Comparison of ENCODE assay signal across 9 mouse cellular contexts in genomic region chr12:110738158-110738921, GRCm38 (mm10). TPM values are rescaled to one million over a fixed set of nuclear protein-coding genes. Genes with fewer than 3 reads are reported as not detected.
A peak's percentile ranks its signal among the peaks of the same experiment; 100 is the strongest.
DNase-seq lines count a peak whose midpoint lies in the region; ATAC-seq and TF ChIP-seq lines count a peak whose summit lies in the region.
"Had no signal": no experiment of that assay in that cellular context is flagged by ENCODE, and none has a peak within 500 bp of the region (broad histone marks: within the 10 kb centered on the region; RNA-seq: fewer than 3 reads in every experiment).

No protein-coding gene starts in this region.

- WGBS in heart, embryonic 10.5 days: under 1% methylated on average over 71 of the region's 72 CpGs
- WGBS in embryonic facial prominence, embryonic 15.5 days: under 1% methylated on average over 71 of the region's 72 CpGs
- WGBS in hindbrain, embryonic 11.5 days: under 1% methylated on average over 62 of the region's 72 CpGs
- under 1% methylated on average over 71 of the region's 72 CpGs for WGBS in limb, embryonic 13.5 days
- WGBS in midbrain, embryonic 13.5 days: under 1% methylated on average over 72 of the region's 72 CpGs

- ATAC-seq in embryonic facial prominence, embryonic 15.5 days (ENCODE audit: insufficient number of reproducible peaks, low FRiP score, low TSS enrichment, low read depth): peak; percentile 35
- peak; percentile 6; the same call in 1 of the 2 replicates for ATAC-seq in hindbrain, embryonic 11.5 days (ENCODE audit: low FRiP score)
- peak; percentile 62 for ATAC-seq in limb, embryonic 13.5 days (ENCODE audit: low FRiP score, low read depth)
- no peak; the same call in 1 of the 2 replicates for ATAC-seq in midbrain, embryonic 13.5 days

- peaks cover 10% of the 10 kb centered on the region; the same call in 1 of the 2 replicates for H3K27me3 ChIP-seq in heart, embryonic 10.5 days (ENCODE audit: insufficient read depth, poor library complexity, severe bottlenecking)
- H3K27me3 ChIP-seq in embryonic facial prominence, embryonic 15.5 days: no peaks in the 10 kb centered on the region
- H3K27me3 ChIP-seq in hindbrain, embryonic 11.5 days (ENCODE audit: control insufficient read depth, insufficient read depth, low read length): peaks cover 6% of the 10 kb centered on the region; the same call in 1 of the 2 replicates
- no peaks in the 10 kb centered on the region for H3K27me3 ChIP-seq in limb, embryonic 13.5 days
- peaks cover 18% of the 10 kb centered on the region for H3K27me3 ChIP-seq in midbrain, embryonic 13.5 days

- 0 out of 2 replicates have a peak, but pooled peaks cover 4% of the 10 kb centered on the region for H3K36me3 ChIP-seq in heart, embryonic 10.5 days
- no peaks in the 10 kb centered on the region for H3K36me3 ChIP-seq in ES-E14 (ENCODE audit: control insufficient read depth, insufficient read depth, low read length, poor library complexity, severe bottlenecking)
- 0 out of 2 replicates have a peak, but pooled peaks cover 3% of the 10 kb centered on the region for H3K36me3 ChIP-seq in embryonic facial prominence, embryonic 15.5 days
- no peaks in the 10 kb centered on the region for H3K36me3 ChIP-seq in hindbrain, embryonic 11.5 days (ENCODE audit: control insufficient read depth, insufficient read depth, low read length)
- peaks cover 11% of the 10 kb centered on the region; the same call in 1 of the 2 replicates for H3K36me3 ChIP-seq in limb, embryonic 13.5 days
- no peaks in the 10 kb centered on the region for H3K36me3 ChIP-seq in midbrain, embryonic 13.5 days

- H3K4me3 ChIP-seq in heart, embryonic 10.5 days: peak overlapping the region; percentile 88
- peak overlapping the region; percentile 97 to 100 for H3K4me3 ChIP-seq in ES-E14 (ENCODE audit: insufficient read depth in 1 of 2, low read depth in 1 of 2, low read length in 2 of 2, poor library complexity in 1 of 2, severe bottlenecking in 1 of 2)
- peak overlapping the region; percentile 94 for H3K4me3 ChIP-seq in embryonic facial prominence, embryonic 15.5 days (replicated peaks)
- peak overlapping the region; percentile 80 for H3K4me3 ChIP-seq in hindbrain, embryonic 11.5 days (ENCODE audit: low read depth, low read length)
- H3K4me3 ChIP-seq in limb, embryonic 13.5 days: peak overlapping the region; percentile 98
- H3K4me3 ChIP-seq in midbrain, embryonic 13.5 days (replicated peaks): peak overlapping the region; percentile 100

- peak; percentile 82 for DNase-seq in heart, embryonic 10.5 days (ENCODE audit: low spot score)
- no peak for DNase-seq in heart, postnatal 25 days (ENCODE audit: low spot score)
- no peak for DNase-seq in ES-E14 (ENCODE audit: low read depth, low spot score)
- no peak for DNase-seq in hindbrain, embryonic 11.5 days (ENCODE audit: low spot score)
- DNase-seq in yolk sac, embryonic 10.5 days (ENCODE audit: low spot score): peak; percentile 24

- in situ Hi-C loops in ES-E14 (cut with MboI; ENCODE audit: low sequenced_read_pairs in 2 of 2, unreplicated experiment in 2 of 2): no loop called here

- peak overlapping the region; percentile 98 for H3K9ac ChIP-seq in ES-E14 (ENCODE audit: insufficient read depth, low read depth, low read length, poor library complexity, severe bottlenecking)
- H3K9ac ChIP-seq in embryonic facial prominence, embryonic 15.5 days: peak overlapping the region; percentile 88
- H3K9ac ChIP-seq in hindbrain, embryonic 11.5 days (ENCODE audit: low read depth, low read length): peak overlapping the region; percentile 87
- H3K9ac ChIP-seq in limb, embryonic 13.5 days: peak overlapping the region; percentile 96
- H3K9ac ChIP-seq in midbrain, embryonic 13.5 days (replicated peaks): peak overlapping the region; percentile 96

- intact Hi-C loops in heart, postnatal 25 days (cut with DNase I): loop anchor here (5.0 kb wide), 1 partner anchor 104 kb away; the partner anchor contains the start of gene Mok

- H3K27ac ChIP-seq in heart, embryonic 10.5 days: peak overlapping the region; percentile 94
- peak overlapping the region; percentile 47; the same call in 1 of the 2 replicates for H3K27ac ChIP-seq in ES-E14 (ENCODE audit: insufficient read depth, low read depth, low read length, poor library complexity, severe bottlenecking)
- peak overlapping the region; percentile 93 for H3K27ac ChIP-seq in embryonic facial prominence, embryonic 15.5 days (replicated peaks)
- H3K27ac ChIP-seq in hindbrain, embryonic 11.5 days (ENCODE audit: low read depth, low read length): peak overlapping the region; percentile 79
- peak overlapping the region; percentile 88 for H3K27ac ChIP-seq in limb, embryonic 13.5 days
- H3K27ac ChIP-seq in midbrain, embryonic 13.5 days: peak overlapping the region; percentile 86

- H3K4me2 ChIP-seq in embryonic facial prominence, embryonic 15.5 days (replicated peaks): peak overlapping the region; percentile 76
- H3K4me2 ChIP-seq in hindbrain, embryonic 11.5 days (replicated peaks; ENCODE audit: low read depth, low read length): peak overlapping the region; percentile 90
- H3K4me2 ChIP-seq in limb, embryonic 13.5 days (replicated peaks): peak overlapping the region; percentile 90
- H3K4me2 ChIP-seq in midbrain, embryonic 13.5 days (replicated peaks): peak overlapping the region; percentile 93

- H3K4me1 ChIP-seq in heart, embryonic 10.5 days: peaks cover 18% of the 10 kb centered on the region
- peaks cover 0 to 2% of the 10 kb centered on the region in 2 experiments; a peak in 1 of 4 replicates for H3K4me1 ChIP-seq in ES-E14 (ENCODE audit: control insufficient read depth in 2 of 2, insufficient read depth in 2 of 2, low read length in 2 of 2, poor library complexity in 1 of 2)
- H3K4me1 ChIP-seq in embryonic facial prominence, embryonic 15.5 days: peaks cover 23% of the 10 kb centered on the region
- peaks cover 4% of the 10 kb centered on the region; the same call in 1 of the 2 replicates for H3K4me1 ChIP-seq in hindbrain, embryonic 11.5 days (replicated peaks; ENCODE audit: control insufficient read depth, insufficient read depth, low read length)
- H3K4me1 ChIP-seq in limb, embryonic 13.5 days: peaks cover 21% of the 10 kb centered on the region
- H3K4me1 ChIP-seq in midbrain, embryonic 13.5 days (replicated peaks): peaks cover 23% of the 10 kb centered on the region

- H3K9me3 ChIP-seq in heart, embryonic 10.5 days: no peaks in the 10 kb centered on the region
- no peaks in the 10 kb centered on the region for H3K9me3 ChIP-seq in ES-E14 (ENCODE audit: control insufficient read depth, insufficient read depth, low read depth, low read length)
- H3K9me3 ChIP-seq in embryonic facial prominence, embryonic 15.5 days (replicated peaks): no peaks in the 10 kb centered on the region
- H3K9me3 ChIP-seq in hindbrain, embryonic 11.5 days (ENCODE audit: control insufficient read depth, low read length): no peaks in the 10 kb centered on the region
- H3K9me3 ChIP-seq in limb, embryonic 13.5 days: no peaks in the 10 kb centered on the region
- no peaks in the 10 kb centered on the region for H3K9me3 ChIP-seq in midbrain, embryonic 13.5 days

TF ChIP-seq in ES-E14, 5 proteins besides CTCF, POLR2A, EP300 and RAD21:
- TF ChIP-seq CHD2 (IDR thresholded peaks at IDR 0.05; ENCODE audit: low read depth, low read length): no peak
- no peak for TF ChIP-seq HCFC1 (IDR thresholded peaks at IDR 0.05; ENCODE audit: borderline replicate concordance, insufficient read depth, low read length)
- no peak for TF ChIP-seq ZC3H11A (IDR thresholded peaks at IDR 0.05; ENCODE audit: borderline replicate concordance, low read depth, low read length)
- no peak for TF ChIP-seq MAFK (IDR thresholded peaks at IDR 0.05; ENCODE audit: insufficient read depth, low read depth, low read length)
- TF ChIP-seq ZNF384 (IDR thresholded peaks at IDR 0.05; ENCODE audit: low read depth, low read length): no peak

RNA-seq across cellular contexts. Expression of gene Wdr20, which starts 0.6 kb away (rescaled TPM):
- 15.4 and 21.6 TPM in 2 replicates for polyA plus RNA-seq in heart, embryonic 10.5 days (2016; fragmentation: Nextera tagmentation; extraction: Ambion mirVana)
- total RNA-seq in heart, postnatal 25 days (2021): 10 to 100 TPM; 27.9 to 28.6 TPM
- total RNA-seq in ES-E14 (2012; rRNA removed): 27.4 and 30.3 TPM in 2 replicates
- polyA plus RNA-seq in embryonic facial prominence, embryonic 15.5 days (2015; fragmentation: Nextera tagmentation; extraction: Ambion mirVana): 22.2 and 24.5 TPM in 2 replicates
- polyA plus RNA-seq in hindbrain, embryonic 11.5 days (2014; fragmentation: Nextera tagmentation; extraction: Ambion mirVana): 22.8 and 25.6 TPM in 2 replicates
- 25.9 and 26.7 TPM in 2 replicates for polyA plus RNA-seq in limb, embryonic 13.5 days (2015; fragmentation: Nextera tagmentation; extraction: Ambion mirVana)
- polyA plus RNA-seq in midbrain, embryonic 13.5 days (2015; fragmentation: Nextera tagmentation; extraction: Ambion mirVana): 28.3 and 29.9 TPM in 2 replicates

RNA-seq across cellular contexts. Expression of gene Hsp90aa1, which starts 35.8 kb away (rescaled TPM):
- 620 and 1,082 TPM in 2 replicates for polyA plus RNA-seq in heart, embryonic 10.5 days (2016; fragmentation: Nextera tagmentation; extraction: Ambion mirVana)
- 100 to 1,000 TPM; 136 to 207 TPM for total RNA-seq in heart, postnatal 25 days (2021)
- 1,672 and 2,383 TPM in 2 replicates for total RNA-seq in ES-E14 (2012; rRNA removed)
- polyA plus RNA-seq in embryonic facial prominence, embryonic 15.5 days (2015; fragmentation: Nextera tagmentation; extraction: Ambion mirVana): 889 and 978 TPM in 2 replicates
- polyA plus RNA-seq in hindbrain, embryonic 11.5 days (2014; fragmentation: Nextera tagmentation; extraction: Ambion mirVana): 1,493 and 1,600 TPM in 2 replicates
- 799 and 836 TPM in 2 replicates for polyA plus RNA-seq in limb, embryonic 13.5 days (2015; fragmentation: Nextera tagmentation; extraction: Ambion mirVana)
- 1,494 and 1,520 TPM in 2 replicates for polyA plus RNA-seq in midbrain, embryonic 13.5 days (2015; fragmentation: Nextera tagmentation; extraction: Ambion mirVana)

RNA-seq across cellular contexts. Expression of gene 1700001K19Rik, which starts 55.9 kb away (rescaled TPM):
- 0.15 TPM in 1 of 2 replicates, not detected in the other for polyA plus RNA-seq in heart, embryonic 10.5 days (2016; fragmentation: Nextera tagmentation; extraction: Ambion mirVana)
- total RNA-seq in heart, postnatal 25 days (2021): not detected
- not detected in 2 replicates for total RNA-seq in ES-E14 (2012; rRNA removed)
- polyA plus RNA-seq in embryonic facial prominence, embryonic 15.5 days (2015; fragmentation: Nextera tagmentation; extraction: Ambion mirVana): 0.24 and 0.35 TPM in 2 replicates
- polyA plus RNA-seq in hindbrain, embryonic 11.5 days (2014; fragmentation: Nextera tagmentation; extraction: Ambion mirVana): 0.42 TPM in 1 of 2 replicates, not detected in the other
- polyA plus RNA-seq in limb, embryonic 13.5 days (2015; fragmentation: Nextera tagmentation; extraction: Ambion mirVana): not detected in 2 replicates
- polyA plus RNA-seq in midbrain, embryonic 13.5 days (2015; fragmentation: Nextera tagmentation; extraction: Ambion mirVana): 0.28 and 0.39 TPM in 2 replicates
- polyA plus RNA-seq: large intestine, adult 2 months had no signal

Comparison
In these comparisons a context has a peak if more than half of its experiments do, and no peak if none do; other contexts are left out.
1. DNase-seq: peak in heart, embryonic 10.5 days (single experiment) and yolk sac, embryonic 10.5 days (single experiment); none in heart, postnatal 25 days (single experiment), ES-E14 (single experiment) and hindbrain, embryonic 11.5 days (single experiment).
2. Peak in every context shown above with its lines, with median percentiles within 50 percentile points of each other: H3K27ac ChIP-seq, H3K4me3 ChIP-seq, H3K9ac ChIP-seq and H3K4me2 ChIP-seq.